Mouse (Mus musculus) brain, adult 2 months (tissue): Measurements from ENCODE around the gene Cd247.

Experiments
- DNase-seq: peaks from one replicate; pipeline ENCODE4 v3.0.0; 2011; ENCODE audit warnings: low read depth, low spot score

The Cd247 gene

DNA sequence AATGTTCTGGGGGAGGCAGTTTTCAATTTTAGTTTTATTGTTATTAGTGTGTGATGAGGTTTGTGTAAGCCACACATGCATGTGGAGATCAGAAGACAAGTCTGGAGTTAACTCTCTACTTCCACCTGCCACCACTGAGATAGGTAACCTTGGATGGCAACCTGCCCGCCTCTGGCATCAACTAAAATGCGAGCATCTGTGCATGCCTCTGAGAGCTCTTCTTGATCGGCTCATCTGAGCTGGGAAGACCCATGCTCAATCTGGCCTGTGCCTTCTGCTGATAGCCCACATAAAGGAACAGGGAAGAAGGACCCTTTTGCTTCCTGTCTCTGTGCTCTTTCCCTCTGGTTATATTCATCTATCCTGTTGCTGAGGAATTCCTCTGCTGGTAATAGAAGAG is 121.0 kb downstream of the Cd247 start:
- peak; percentile 86 for DNase-seq

DNA sequence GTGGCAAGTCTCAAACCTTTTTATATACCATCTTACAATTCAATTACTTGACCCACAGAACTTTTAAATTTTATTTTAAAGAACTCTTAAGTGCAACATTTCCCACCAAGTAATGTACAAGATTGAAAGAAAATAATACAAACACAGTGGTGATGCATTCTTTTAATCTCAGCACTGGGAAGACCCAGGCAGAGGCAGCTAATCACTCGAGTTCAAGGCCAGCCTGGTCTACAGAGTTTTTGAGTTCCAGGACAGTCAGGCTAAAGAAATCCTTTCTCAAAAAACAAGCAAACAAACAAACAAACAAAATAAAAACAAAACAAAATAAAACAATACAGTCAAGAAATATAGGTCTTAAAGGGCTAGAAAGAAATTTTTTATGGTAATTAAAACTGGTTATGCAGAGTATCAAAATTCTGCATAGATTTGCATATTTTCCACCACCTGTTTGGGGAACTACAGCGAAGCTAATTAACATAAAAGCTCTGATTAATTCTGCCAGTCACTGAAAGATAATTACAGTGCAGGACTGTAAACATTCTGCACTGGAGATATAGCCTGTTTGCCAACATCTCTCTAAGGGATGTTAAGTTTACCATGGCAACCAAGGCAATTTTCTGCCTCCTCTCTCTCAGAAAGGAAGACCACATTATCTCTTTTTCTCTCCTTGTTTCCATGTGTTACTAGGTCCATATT is 125.4 kb downstream of the Cd247 start:
- peak; percentile 42 for DNase-seq

DNA sequence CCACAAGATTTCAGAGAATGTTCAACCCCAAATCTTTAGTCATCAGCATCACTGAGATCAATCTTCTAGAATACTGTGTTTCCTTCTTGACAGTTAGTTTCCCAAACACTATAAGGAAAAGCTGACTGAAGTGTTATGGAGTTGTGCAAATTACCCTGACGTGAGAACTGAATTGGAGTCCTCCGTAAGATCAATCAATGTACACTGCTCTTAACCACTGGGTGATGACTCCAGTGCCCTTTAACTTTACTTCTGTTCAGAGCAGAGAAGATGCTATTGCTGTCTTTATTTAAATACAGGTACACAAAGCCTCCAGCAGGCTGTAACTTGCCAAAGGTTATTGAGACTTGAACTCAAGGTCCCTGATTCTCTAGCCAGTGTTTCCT is 125.9 kb downstream of the Cd247 start:
- DNase-seq: no peak

DNA sequence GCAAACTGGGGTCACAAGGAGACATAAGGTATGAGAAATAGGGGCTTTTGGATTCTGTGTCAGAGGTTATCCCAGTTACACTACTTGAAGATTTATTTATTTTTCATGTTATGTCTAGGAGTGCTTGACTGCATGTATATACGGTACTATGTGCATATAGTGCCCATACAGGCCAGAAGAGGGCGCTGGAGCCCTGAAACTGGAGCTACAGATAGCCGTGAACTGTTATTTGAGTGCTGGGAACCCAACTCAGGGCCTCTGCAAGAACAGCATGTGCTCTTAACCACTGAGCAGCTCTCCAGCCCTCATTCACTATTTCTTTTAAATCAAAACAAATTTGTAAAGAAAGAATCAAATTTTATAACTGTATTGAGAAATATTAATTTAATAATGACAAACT is 132.5 kb downstream of the Cd247 start:
- no peak for DNase-seq

DNA sequence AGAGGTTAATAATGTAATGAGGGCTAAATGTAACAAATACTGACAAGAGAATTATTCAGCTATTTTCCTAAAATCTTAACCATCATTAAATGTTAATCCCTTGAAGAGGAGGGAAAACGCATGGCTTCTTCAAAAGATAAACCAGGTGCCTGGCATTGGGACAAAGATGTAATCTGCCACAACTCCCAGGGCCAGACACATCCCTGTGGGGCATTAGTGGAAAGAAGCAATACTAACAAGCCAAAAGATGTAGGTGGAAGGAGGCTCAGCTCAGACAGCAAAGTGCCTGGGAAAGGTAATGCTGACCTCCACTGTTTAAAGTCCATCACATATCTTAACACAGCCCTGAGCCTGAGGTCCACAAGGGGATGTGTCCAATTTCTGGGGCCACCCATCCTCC is 134.0 kb downstream of the Cd247 start:
- DNase-seq: peak; percentile 38

DNA sequence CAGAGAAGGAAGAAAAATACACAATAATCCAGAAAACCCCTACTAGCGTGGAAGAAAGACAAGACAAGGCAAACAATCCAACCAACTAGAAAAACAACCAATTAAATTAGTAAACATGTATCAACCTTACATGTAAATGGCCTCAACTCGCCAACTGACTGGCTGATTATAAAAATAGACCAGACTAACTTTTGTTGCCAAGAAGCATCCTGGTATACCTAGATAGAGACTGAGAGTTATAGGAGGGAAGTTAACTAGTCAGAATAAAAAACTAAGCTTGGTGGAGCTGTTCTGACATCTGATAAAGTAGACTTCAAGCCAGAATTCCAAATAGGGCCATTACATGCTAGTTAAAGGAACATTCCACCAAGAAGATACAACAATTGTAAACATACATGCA is 136.7 kb downstream of the Cd247 start:
- DNase-seq: no peak
